Mouse (Mus musculus) urinary bladder, postnatal 14 days (tissue): ENCODE data around the gene Pacsin2.

ENCODE experiments used
- DNase-seq: peaks from one replicate; pipeline ENCODE4 v3.0.0; 2021; ENCODE audit warnings: low spot score

The Pacsin2 gene

GRCm38 (mm10) chr15:83328952-83329351, 135.5 kb downstream of the Pacsin2 start:
- no peak for DNase-seq
